Mouse (Mus musculus) testis, adult 2 months (tissue): ENCODE results near the gene Gmnn.

Source experiments
- CTCF ChIP-seq: fragments of 200-500 bp; IDR thresholded peaks from 2 replicates; pipeline ENCODE4 v1.5.1; 2012; ENCODE audit warnings: low read depth, mild to moderate bottlenecking, inconsistent platforms, low read length, moderate library complexity; ENCODE audit not compliant: control insufficient read depth, insufficient read depth, insufficient replicate concordance
- POLR2A ChIP-seq: fragments of 200-500 bp; IDR thresholded peaks from 2 replicates; pipeline ENCODE4 v1.6.1; 2012; ENCODE audit warnings: low read depth, mild to moderate bottlenecking, inconsistent platforms, low read length, moderate library complexity; ENCODE audit not compliant: control insufficient read depth

DNA sequence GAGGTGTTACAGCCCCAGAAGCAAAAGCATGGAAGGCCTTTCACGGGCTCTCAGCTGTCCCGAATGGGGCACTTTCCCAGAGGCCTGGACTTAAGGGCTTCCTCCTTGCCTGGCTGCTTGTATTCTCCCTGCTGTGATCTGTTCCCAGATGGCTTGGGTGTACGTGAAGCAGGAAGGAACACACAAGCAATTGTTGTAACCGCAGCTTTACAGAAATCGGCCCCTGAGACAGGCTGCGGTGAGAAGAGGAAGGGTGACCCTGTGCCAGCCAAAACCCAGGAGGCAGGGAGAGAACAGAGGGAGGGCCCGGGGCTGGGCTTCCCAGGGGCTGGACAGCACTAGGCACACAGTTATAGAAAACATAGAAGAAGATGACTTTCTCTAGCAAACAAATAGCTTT lies 50.8 kb downstream of the Gmnn start:
- TF ChIP-seq CTCF, result no peak
- TF ChIP-seq POLR2A, result no peak
